Mouse (Mus musculus) stomach, embryonic 14.5 days (tissue): ENCODE results near the gene Zc3h10. TPM values are rescaled to one million over a fixed set of nuclear protein-coding genes. Genes with fewer than 3 reads are reported as not detected.

Experiments
- ATAC-seq: fragments of 200-750 bp; cut with Nextera tagmentation; 2 replicates; pipeline ENCODE4 v1.8.0; 2017; ENCODE audit warnings: low read depth, moderate TSS enrichment; ENCODE audit not compliant: insufficient number of reproducible peaks, insufficient read depth, low FRiP score
- H3K27ac ChIP-seq: fragments of 300-500 bp; sonication (generic); 2 replicates; pipeline ENCODE4 v1.5.1; 2014; ENCODE audit warnings: mild to moderate bottlenecking, low read length, moderate library complexity, mixed read lengths
- H3K27me3 ChIP-seq: fragments of 300-500 bp; sonication (generic); 2 replicates; pipeline ENCODE4 v1.6.1; 2014; ENCODE audit warnings: low read length, control low read depth, mixed read lengths; ENCODE audit not compliant: control insufficient read depth, insufficient read depth
- H3K36me3 ChIP-seq: fragments of 300-500 bp; sonication (generic); 2 replicates; pipeline ENCODE4 v1.6.1; 2014; ENCODE audit warnings: mild to moderate bottlenecking, control low read depth, low read length, moderate library complexity, mixed read lengths; ENCODE audit not compliant: control insufficient read depth, insufficient read depth
- H3K4me1 ChIP-seq: fragments of 300-500 bp; sonication (generic); 2 replicates; pipeline ENCODE4 v1.6.1; 2014; ENCODE audit warnings: low read length, control low read depth, mixed read lengths; ENCODE audit not compliant: control insufficient read depth, insufficient read depth
- H3K4me2 ChIP-seq: fragments of 300-500 bp; sonication (generic); replicated peaks from 2 replicates; pipeline ENCODE4 v1.6.1; 2014; ENCODE audit warnings: low read depth, low read length, control low read depth
- H3K4me3 ChIP-seq: fragments of 300-500 bp; sonication (generic); 2 replicates; pipeline ENCODE4 v1.5.1; 2014; ENCODE audit warnings: low read depth, low read length, control low read depth
- H3K9ac ChIP-seq: fragments of 300-500 bp; sonication (generic); replicated peaks from 2 replicates; pipeline ENCODE4 v1.6.1; 2014; ENCODE audit warnings: low read depth, mild to moderate bottlenecking, control low read depth, low read length, moderate library complexity, mixed read lengths
- H3K9me3 ChIP-seq: fragments of 300-500 bp; sonication (generic); 2 replicates; pipeline ENCODE4 v1.6.1; 2016; ENCODE audit warnings: low read depth, low read length, control low read depth; ENCODE audit not compliant: control insufficient read depth
- WGBS: fragments of 180-500 bp; shearing (Covaris S2); extraction: QIAGEN DNeasy Blood & Tissue Kit; methylation state at CpG from one replicate; pipeline ENCODE4 v1.1.7; 2014; 5-methylcytosine and 5-hydroxymethylcytosine counted together
- polyA plus RNA-seq: library from polyadenylated mRNA; unstranded; fragments of >200 nt; fragmentation: Nextera tagmentation; extraction: Ambion mirVana; gene quantifications from 2 replicates; pipeline ENCODE4 v1.2.1, GENCODE M21; 2014

Zc3h10 gene
- polyA plus RNA-seq, 1 experiment from 2014 or later: 8.8 TPM

DNA sequence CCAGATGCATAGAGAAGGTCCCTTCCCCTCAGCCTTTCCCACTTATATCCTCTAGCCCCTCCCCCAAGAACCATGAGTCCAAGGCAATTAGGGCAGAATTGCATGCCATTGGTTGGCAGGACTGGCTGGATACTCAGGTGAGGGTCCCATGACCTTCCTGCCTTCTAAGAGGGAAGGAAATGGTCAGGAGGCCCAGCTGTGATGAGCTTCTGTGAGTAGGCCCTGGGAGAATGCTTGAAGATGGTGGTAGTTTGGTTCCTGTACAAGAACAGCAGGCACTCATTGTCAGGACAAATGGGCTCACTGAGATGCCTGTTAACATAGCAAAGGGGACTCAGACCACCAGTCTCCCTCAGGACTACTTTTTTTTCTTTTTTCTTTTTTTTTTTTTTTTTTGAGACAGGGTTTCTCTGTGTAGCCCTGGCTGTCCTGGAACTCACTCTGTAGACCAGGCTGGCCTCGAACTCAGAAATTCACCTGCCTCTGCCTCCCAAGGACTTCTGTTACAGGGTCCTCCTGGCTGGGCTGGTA lies 9.2 kb downstream of the Zc3h10 start:
- Histone ChIP-seq H3K9me3 (no peaks in the 10 kb centered on the region), H3K4me3 (no peak overlapping the region), H3K9ac (no peak overlapping the region), H3K4me1 (0 out of 2 replicates have a peak, but pooled peaks cover 2% of the 10 kb centered on the region), H3K4me2 (no peak overlapping the region), H3K36me3 (peaks cover 15% of the 10 kb centered on the region), H3K27ac (no peak overlapping the region), H3K27me3 (no peaks in the 10 kb centered on the region)
- 100% methylated on average over 1 of the region's 1 CpGs for WGBS
- ATAC-seq: no peak

GRCm38 (mm10) chr10:128536266-128536940 lies 11.2 kb downstream of the Zc3h10 start:
- Histone ChIP-seq H3K9me3 (no peaks in the 10 kb centered on the region), H3K36me3 (no peaks in the 10 kb centered on the region), H3K4me2 (peak overlapping the region; percentile 25), H3K4me1 (0 out of 2 replicates have a peak, but pooled peaks cover 2% of the 10 kb centered on the region), H3K27ac (peak overlapping the region; percentile 30; the same call in 1 of the 2 replicates), H3K4me3 (peak overlapping the region; percentile 9), H3K27me3 (no peaks in the 10 kb centered on the region), H3K9ac (0 out of 2 replicates have a peak overlapping the region, but pooled peaks have one; percentile 1)
- ATAC-seq: peak; percentile 93; the same call in 1 of the 2 replicates
- WGBS: 14% methylated on average over 18 of the region's 18 CpGs

GRCm38 (mm10) chr10:128535624-128536265 lies 11.8 kb downstream of the Zc3h10 start:
- H3K4me2 ChIP-seq: peak overlapping the region; percentile 25
- peak overlapping the region; percentile 30; the same call in 1 of the 2 replicates for H3K27ac ChIP-seq
- no peaks in the 10 kb centered on the region for H3K36me3 ChIP-seq
- ATAC-seq: no peak
- 0 out of 2 replicates have a peak, but pooled peaks cover 2% of the 10 kb centered on the region for H3K4me1 ChIP-seq
- H3K9me3 ChIP-seq: no peaks in the 10 kb centered on the region
- H3K9ac ChIP-seq: 0 out of 2 replicates have a peak overlapping the region, but pooled peaks have one; percentile 1
- H3K4me3 ChIP-seq: peak overlapping the region; percentile 9
- WGBS: 76% methylated on average over 4 of the region's 4 CpGs
- H3K27me3 ChIP-seq: no peaks in the 10 kb centered on the region

DNA sequence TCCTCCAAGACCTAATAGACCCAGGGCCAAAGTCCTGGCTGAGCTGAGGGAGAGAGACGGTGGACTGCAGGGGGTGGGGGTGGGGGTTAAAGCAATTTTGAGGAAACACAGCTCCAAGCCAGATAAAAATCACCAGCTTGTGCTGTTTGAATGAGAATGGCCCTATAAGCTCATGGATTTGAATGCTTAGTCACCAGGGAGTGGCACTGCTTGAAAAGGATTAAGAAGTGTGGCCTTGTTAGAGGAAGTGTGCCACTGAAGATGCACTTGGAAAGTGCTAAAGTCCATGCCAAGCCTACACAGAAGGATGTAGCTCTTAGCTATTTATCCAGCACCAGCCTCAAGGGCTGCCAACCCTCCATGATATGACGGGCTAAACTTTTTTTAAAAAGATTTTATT lies 12.4 kb downstream of the Zc3h10 start:
- H3K36me3 ChIP-seq: no peaks in the 10 kb centered on the region
- no peaks in the 10 kb centered on the region for H3K9me3 ChIP-seq
- H3K27me3 ChIP-seq: no peaks in the 10 kb centered on the region
- ATAC-seq: no peak
- H3K4me1 ChIP-seq: 0 out of 2 replicates have a peak, but pooled peaks cover 2% of the 10 kb centered on the region
- no peak overlapping the region for H3K4me3 ChIP-seq
- WGBS: 63% methylated on average over 2 of the region's 2 CpGs
- no peak overlapping the region for H3K9ac ChIP-seq
- no peak overlapping the region for H3K4me2 ChIP-seq
- H3K27ac ChIP-seq: no peak overlapping the region

- H3K4me2 ChIP-seq: peak overlapping the region; percentile 96
- H3K9me3 ChIP-seq: no peaks in the 10 kb centered on the region
- H3K27ac ChIP-seq: 0 out of 2 replicates have a peak overlapping the region, but pooled peaks have one; percentile 34
- H3K4me1 ChIP-seq: peaks cover 8% of the 10 kb centered on the region
- peak overlapping the region; percentile 84 for H3K4me3 ChIP-seq
- no peak for ATAC-seq
- H3K27me3 ChIP-seq: 0 out of 2 replicates have a peak, but pooled peaks cover 4% of the 10 kb centered on the region
- no peaks in the 10 kb centered on the region; the same call in 1 of the 2 replicates for H3K36me3 ChIP-seq
- 0 out of 2 replicates have a peak overlapping the region, but pooled peaks have one; percentile 7 for H3K9ac ChIP-seq
- WGBS: 25% methylated on average over 28 of the region's 28 CpGs
Measured at GRCm38 (mm10) chr10:128526366-128527356, 20.9 kb downstream of the Zc3h10 start.

GRCm38 (mm10) chr10:128525671-128526308 lies 21.8 kb downstream of the Zc3h10 start, which contains the start of gene Esyt1:
Gene Esyt1, minus strand, starts transcription at chr10:128525871.
- peaks cover 4% of the 10 kb centered on the region; the same call in 1 of the 2 replicates for H3K36me3 ChIP-seq
- ATAC-seq: peak; percentile 97
- peak within 1 kb of the TSS; percentile 96 for H3K4me2 ChIP-seq
- peak within 1 kb of the TSS; percentile 45 for H3K9ac ChIP-seq
- peak within 1 kb of the TSS; percentile 84 for H3K4me3 ChIP-seq
- peaks cover 8% of the 10 kb centered on the region for H3K4me1 ChIP-seq
- peak within 1 kb of the TSS; percentile 84 for H3K27ac ChIP-seq
- no peaks in the 10 kb centered on the region for H3K9me3 ChIP-seq
- under 1% methylated on average over 37 of the region's 37 CpGs for WGBS
- 0 out of 2 replicates have a peak, but pooled peaks cover 4% of the 10 kb centered on the region for H3K27me3 ChIP-seq

DNA sequence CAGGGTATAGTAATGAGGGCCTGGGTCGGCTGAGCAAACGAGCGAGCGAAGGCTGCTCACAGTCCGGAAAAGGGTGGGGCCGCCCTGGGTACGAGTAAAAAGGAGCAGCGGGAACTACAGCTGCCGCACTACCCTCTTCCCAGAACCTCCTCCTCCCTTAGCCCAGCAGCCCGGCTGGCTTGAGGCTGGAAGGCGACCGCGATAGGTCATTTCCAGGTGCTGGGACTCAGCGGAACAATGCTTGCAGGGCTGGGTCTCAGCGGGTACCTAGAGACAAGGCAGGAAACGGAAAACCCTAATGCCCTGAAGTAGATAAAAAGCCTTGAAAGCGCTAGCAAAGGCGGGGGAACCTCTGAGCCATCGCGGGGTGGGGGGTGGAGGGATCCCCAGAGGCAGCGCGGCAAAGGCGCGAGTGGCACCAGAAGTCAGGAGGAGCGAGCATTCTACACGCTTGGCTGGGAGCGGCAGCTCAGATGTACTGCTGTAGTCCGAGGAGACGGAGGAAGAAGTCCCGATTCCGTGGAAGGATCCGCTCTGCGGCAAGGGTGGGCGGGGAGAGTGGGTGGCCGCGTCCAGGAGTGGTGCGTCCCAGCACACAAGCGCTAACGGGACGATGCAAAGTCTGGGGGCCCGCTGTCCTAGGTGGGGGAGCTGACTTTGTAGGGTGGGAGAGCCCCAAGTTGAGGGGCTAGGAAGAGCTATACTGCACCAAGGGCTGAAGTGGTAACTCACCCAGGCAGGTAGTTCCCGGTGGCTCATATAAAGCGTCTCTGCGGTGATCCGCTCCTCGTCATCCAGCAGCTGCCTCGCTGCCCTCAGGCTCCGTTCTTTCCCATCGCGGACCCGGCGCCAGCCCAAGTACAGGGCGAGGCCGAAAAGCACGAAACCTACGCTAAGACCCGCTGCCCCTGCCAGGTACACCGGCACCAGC lies 22.6 kb downstream of the Zc3h10 start:
- H3K4me1 ChIP-seq: peaks cover 8% of the 10 kb centered on the region
- WGBS: under 1% methylated on average over 58 of the region's 58 CpGs
- H3K27ac ChIP-seq: peak overlapping the region; percentile 84
- H3K36me3 ChIP-seq: peaks cover 9% of the 10 kb centered on the region; the same call in 1 of the 2 replicates
- peak overlapping the region; percentile 84 for H3K4me3 ChIP-seq
- H3K27me3 ChIP-seq: 0 out of 2 replicates have a peak, but pooled peaks cover 4% of the 10 kb centered on the region
- ATAC-seq: peak; percentile 7; the same call in 1 of the 2 replicates
- peak overlapping the region; percentile 96 for H3K4me2 ChIP-seq
- H3K9ac ChIP-seq: peak overlapping the region; percentile 45
- H3K9me3 ChIP-seq: no peaks in the 10 kb centered on the region
